Mouse (Mus musculus): ENCODE measurements around the gene Fbxo34.
A peak's percentile ranks its signal among the peaks of the same experiment; 100 is the strongest.
"Not testable (repeated sequence)": the region's sequence is repeated elsewhere in the genome, so short reads cannot be mapped to it uniquely, and the experiment has no call there.

Gene Fbxo34

DNA sequence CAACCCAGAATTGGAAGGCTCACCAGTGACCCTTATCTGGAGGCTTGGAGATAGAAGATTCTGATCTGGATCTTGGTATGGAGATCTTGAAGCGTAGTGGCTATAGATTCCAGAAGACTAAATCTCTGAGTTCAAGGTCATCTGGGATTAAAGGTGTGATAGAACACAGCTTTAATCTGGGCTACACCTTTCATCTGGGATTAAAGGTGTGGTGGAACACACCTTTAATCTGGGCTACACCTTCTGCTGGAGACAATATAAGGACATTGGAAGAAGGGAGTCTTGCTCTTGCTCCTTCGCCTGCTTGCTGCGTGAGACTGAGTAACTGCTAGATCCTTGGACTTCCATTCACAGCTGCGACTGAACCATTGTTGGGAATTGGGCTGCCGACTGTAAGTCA, at the start of gene Fbxo34:
Gene Fbxo34, plus strand, starts transcription at position 301 of the 400 bp plus-strand sequence.
- not testable (repeated sequence) for DNase-seq (ENCODE audit: low spot score in 2 of 2)

DNA sequence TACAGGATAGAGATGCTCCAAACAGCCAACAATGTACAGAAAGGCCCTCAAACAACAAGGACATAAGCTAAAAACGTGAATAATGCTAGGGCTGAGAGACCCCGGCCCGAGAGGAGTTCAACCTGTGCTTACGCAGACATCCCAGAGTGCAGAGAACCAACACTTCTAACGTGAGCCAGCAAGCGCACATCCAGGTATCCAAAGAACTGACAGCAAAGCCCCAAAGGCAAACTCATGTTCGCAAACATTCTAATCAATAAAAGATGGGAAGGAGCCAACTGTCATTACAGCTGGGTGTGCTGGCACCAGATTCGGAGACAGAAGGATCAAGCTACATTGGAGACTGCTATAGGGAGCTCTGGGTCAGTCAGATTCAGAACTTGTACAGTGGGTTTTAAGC, 47.5 kb upstream of the Fbxo34 start:
- DNase-seq (ENCODE audit: low spot score in 2 of 2) = no peak

DNA sequence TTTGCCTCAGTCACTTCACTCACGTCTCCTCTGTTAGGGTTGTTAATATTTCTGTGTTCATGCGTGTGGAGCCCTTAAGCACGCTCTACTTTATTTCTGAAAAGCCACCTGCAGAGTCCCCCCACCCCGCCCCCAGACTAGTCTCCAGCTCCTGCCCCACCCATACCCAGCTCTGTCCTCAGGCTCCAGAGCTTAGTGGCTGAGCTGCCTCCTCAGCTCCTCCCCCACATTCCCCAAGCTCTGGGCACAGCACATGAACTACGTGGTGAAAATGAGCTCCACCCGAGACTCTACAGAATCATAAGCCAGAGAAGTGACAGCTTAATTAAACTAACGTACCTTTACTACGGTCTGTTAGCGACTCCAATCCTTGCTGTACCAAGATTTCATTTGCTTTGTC, 44.2 kb upstream of the Fbxo34 start:
- DNase-seq (ENCODE audit: low spot score in 2 of 2) = no peak

DNA sequence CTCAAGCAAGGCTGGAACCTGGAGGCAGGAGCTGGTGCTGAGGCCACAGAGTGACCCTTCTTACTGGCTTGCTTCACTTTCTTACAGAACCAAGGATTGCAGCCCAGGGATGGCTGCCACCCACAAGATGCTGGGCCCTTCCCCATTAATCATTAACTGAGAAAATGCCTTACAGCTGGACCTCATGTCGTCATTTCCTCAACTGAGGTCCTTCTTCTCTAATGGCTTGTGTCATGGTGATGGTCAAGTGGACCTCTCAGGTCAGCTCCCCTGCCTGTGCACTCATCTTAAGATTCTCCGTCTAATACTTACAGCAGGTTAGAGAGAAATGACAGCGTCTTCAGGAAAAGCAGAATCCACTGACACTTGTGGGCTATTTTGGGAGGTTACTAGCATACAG, 32.9 kb upstream of the Fbxo34 start:
- no peak for DNase-seq (ENCODE audit: low spot score in 2 of 2)

DNA sequence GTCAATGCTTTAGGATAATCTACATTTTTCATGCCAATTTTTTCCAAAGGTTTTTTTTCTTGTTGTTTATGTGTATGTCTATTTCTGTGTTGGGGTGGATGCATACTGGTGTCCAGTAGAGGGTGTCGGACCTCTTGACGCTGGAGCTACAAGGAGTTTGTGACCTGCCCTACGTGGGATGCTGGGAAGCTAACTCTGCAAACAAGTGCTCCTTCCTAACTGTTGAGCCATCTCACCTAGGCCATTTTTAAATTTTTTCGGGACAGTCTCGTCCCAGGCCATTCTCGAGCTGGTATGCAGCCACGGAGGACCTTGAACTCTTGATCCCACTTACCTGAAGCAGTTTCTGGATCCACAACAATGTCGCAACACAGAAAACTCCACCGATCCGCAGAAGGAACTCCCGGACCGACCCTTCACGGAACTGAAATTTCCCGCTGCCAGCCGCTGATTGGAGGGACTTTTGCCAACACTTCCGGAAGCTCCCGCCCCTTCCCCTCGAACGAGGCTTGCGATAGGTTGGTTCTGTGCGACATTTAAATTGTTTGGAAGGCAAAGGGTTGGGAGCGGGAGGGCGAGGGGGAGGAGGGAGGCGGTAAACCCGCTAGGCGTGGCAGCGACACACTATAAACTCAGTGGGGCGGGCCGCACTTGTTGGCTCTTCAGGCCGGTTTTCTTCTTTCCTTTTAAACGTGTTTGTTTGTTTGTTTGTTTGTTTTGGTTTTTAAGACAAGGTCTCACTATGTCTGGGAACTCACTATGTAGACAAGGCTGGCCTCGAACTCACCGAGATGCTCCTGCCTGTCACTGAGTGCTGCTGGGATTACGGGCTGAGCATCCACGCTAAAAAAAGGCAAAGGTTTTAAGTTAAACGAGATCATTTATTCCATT, 32.2 kb upstream of the Fbxo34 start, which contains the start of gene Dlgap5:
Gene Dlgap5, minus strand, starts transcription at position 633 of the 891 bp plus-strand sequence.
- peak; percentile 72 to 82 for DNase-seq (ENCODE audit: low spot score in 2 of 2)

DNA sequence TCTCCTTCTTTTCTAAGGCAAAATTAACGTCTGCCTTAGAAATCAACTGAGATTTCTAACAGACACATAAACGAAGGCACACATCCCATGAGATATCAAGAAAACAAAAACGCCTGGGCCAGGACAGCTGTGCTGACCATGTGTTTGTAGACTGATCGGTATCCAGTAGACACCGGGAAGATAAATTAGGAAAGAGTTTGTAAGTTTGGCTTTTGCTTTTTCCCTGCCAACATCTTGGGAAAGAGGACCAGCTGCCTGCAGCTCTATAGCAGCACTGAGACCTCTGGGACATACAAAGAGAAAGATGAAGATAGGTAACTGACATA, 31.6 kb upstream of the Fbxo34 start:
- DNase-seq (ENCODE audit: low spot score in 2 of 2) = no peak

DNA sequence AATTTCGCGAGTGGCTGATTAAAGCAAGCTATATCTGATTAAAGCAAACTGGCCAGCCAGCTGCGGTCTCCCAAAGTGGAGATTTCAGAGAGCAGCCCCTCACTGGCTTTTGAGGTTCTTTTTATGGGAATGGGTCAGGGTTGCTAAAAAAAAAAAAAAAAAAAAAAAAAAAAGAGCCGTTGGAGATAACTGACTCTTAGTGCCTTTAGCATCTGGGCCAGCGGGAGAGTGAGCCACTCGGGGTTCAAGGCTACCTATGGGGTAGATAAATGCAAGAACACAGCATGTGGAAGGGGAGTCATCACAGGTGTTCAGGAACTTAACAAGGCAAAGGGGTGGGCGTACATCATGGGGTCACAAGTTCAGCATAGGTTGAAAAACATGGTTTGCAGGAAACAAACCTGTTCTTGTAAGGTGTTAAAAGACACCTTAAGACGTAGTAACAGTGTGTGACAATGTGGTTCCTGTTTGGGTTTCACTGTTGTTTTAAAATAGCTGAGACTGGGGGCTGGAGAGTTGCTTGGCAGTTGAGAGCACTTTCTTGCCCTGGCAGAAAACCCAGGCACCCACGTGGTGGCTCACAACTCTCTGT, 31.1 kb upstream of the Fbxo34 start:
- no peak for DNase-seq (ENCODE audit: low spot score in 2 of 2)

DNA sequence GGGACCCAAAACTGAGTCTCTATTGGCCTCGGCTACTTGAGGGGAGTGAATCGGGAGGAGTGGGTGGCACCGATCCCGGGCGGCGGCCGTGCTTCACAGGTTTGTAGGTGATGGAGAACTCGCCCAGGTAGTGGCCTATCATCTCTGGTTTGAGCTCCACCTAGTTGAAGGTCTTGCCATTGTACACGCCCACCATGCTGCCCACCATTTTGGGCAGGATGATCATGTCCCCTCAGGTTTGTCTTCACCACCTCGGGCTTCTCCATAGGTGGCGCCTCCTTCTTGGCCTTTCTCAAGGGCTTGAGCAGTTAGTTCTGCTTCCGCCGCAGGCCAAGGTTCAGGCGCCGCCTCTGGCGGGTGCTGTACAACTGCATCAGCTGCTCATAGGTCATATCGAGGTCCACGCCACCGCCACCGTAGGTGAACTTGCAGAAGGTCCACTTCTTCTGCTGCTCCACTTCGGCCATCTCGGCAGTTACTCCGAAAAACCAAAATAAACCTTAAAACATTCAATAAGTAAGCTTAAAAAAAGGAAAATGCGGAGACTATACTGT, 30.4 kb upstream of the Fbxo34 start:
- DNase-seq (ENCODE audit: low spot score in 2 of 2) = no peak

DNA sequence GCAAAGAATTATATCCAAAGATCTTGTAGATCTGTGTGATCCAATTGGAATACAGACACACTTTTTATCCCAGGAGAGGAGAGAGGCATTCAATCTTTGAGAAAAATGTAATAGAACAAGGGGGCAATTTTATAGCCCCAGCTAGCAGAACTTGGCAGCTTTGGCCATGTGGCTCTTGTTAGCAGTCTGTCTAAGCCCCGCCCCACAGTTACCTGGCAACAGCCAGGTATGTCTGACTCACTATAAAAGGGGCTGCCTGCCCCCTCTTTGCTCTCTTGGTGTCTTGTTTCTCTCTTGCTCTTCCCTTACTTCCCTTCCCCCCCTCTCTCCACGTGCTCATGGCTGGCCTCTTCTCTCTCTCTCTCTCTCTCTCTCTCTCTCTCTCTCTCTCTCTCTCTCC, 28.6 kb upstream of the Fbxo34 start:
- no peak for DNase-seq (ENCODE audit: low spot score in 2 of 2)

DNA sequence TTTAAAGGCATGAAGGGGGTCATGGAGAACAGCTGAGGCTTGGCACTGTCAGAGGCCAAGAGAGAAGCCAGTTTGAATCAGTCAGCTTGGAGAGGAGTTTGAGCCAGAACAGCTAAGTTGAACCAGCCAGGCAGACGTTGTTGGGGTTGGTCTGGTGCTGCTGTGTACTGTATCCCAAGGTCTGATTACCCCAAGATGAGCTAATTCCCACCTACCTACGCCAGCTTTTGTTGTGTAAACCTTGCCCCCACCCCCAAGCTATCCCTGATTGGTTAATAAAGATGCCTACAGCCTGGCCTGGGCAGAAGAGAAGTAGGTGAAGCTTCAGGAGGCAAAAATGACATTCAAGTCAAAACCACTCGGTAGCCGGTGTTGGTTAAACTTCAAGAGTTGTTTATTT, 27.8 kb upstream of the Fbxo34 start:
- no peak for DNase-seq (ENCODE audit: low spot score in 2 of 2)

DNA sequence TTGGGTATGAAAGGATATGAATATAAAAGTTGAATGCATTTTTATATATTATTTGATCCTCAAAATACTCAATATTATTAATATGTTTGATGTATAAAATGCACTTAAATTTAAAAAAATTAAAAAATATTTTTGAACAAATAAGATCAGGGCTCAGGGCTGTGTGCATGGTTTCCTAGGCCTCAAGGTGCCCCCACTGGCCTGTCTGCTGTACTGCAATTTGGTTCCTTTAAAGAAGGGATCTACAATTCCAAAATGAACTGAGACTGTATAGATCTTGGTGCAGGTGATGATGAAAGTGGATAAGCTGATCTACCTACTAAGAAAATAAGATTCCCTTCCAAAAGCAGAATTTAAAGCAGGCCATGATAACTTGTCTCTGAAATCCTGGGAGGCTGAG, 17.2 kb upstream of the Fbxo34 start:
- no peak for DNase-seq (ENCODE audit: low spot score in 2 of 2)

DNA sequence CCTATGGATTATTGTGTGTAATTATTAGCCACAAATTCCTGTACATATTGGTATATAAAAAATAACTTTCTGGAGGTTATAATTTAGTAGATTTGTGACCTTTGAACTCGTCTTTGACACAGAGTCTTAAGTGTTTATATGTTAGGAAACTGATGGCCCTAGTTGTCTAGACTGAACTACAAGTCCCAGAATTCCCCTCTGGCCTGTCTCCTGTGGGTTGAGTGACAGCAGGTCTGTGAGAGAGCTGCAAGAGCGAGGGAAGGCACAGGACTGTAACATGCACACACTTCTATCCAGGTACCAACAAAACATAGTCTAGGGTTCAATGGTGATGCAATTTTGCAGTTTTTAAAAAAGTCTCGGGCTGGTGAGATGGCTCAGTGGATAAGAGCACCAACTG, 11.3 kb upstream of the Fbxo34 start:
- no peak for DNase-seq (ENCODE audit: low spot score in 2 of 2)

DNA sequence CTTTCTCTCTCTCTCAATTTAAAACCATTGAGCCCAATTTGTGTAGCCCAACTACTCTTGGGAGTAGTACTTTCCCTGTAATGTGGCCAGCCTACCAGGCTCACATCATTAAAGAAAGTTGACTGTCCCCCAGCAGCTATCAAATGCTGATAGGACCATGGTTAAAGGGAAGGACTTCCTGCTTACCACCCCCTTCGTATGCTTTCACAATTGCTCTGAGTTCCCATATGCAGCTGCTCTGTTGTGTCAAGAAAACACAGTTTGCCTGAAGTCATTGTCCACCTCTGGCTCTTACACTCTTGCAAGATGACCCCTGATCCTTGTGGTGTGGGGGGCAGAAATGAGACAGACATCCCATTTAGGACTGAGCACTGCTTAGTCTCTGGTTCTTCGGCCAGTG, 5.3 kb upstream of the Fbxo34 start:
- DNase-seq (ENCODE audit: low spot score in 2 of 2) = no peak

DNA sequence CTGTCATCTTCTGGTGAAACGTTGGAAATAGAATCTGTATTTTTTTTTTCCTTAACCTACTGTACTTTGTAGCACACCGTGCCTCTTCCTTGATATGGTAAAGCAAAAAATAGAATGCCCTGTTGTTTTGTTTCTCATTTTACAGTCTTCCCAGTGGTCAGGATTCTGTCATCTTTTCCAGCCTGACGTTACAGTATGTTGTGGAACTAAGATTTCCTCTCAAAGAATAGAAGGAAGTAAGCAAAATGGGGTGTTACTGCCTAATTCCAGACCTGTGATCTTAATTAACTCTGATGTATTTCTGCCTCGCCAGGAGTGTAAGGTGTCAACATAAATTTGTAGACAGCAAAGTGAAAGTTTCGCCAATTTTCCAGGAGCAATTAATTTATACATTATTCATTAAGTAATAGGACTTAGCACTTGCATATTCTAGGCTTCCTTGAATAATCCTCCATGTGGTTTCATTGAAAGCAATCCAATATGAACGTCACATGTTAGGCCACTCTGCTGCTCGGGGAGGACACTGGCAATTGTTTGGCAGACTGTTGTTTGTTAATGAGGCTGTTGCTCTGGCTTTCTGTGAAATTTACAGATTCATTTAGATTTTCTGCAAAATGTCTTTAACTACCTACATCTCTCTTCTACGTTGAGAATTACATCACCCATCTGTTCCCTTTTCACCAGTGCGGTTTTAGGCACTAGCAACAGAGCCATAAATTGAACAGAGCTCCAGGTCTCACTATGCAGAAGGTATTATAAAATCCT, 4.7 kb upstream of the Fbxo34 start:
- no peak for DNase-seq (ENCODE audit: low spot score in 2 of 2)

DNA sequence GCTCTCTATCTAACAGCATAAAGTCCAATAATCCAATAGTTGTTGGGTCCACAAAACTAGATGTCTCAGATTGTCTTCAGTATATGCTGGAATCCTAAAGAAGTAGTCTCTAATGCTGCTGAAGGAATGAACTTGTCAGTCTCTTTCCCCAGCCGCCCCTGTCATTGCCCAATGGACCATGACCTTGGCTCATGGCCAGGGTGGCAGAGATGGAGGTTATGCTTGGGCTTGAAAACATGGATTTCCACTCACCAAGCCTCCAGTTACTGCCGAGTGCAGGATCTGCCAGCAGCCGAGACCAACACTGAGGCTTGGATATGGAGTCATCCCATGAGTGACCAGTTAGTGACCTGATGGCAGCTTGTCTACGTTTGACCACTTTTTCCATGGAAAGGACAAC, 9.3 kb downstream of the Fbxo34 start:
- DNase-seq (ENCODE audit: low spot score in 2 of 2) = no peak

DNA sequence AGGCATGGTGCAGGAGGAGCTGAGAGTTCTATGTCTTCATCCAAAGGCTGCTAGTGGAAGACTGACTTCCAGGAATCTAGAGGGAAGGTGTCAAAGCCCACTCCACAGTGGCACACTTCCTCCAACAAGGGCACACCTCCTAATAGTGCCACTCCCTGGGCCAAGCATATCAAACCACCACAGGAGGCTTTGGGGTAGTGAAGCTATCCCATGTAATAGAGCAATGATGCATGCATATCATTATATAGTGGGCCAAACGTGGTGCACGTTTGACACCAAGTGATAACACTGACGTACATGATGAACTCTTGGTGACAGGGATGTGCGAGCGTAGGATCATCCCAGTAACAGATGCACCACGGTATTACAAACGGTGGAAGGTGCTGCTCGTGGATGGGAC, 11.8 kb downstream of the Fbxo34 start:
- no peak for DNase-seq (ENCODE audit: low spot score in 2 of 2)

DNA sequence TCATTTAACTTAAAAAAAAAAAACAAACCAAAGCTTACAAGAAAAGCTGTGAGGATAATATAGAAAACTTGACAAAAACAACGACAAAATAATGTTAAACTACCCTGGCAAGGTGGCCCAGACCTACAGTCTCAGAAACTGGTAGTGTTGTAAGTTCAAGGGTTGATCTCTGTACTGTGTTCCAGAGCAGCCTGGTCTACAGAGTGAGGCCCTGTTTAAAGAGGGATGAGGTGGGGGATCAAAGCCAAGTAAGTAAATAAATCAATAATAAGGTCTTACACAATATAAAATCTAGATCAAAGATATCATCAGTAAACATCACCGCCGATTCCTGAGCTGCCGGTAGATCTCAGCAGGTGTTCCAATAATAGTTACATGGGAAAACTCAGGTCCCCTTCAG, 12.2 kb downstream of the Fbxo34 start:
- no peak for DNase-seq (ENCODE audit: low spot score in 2 of 2)

DNA sequence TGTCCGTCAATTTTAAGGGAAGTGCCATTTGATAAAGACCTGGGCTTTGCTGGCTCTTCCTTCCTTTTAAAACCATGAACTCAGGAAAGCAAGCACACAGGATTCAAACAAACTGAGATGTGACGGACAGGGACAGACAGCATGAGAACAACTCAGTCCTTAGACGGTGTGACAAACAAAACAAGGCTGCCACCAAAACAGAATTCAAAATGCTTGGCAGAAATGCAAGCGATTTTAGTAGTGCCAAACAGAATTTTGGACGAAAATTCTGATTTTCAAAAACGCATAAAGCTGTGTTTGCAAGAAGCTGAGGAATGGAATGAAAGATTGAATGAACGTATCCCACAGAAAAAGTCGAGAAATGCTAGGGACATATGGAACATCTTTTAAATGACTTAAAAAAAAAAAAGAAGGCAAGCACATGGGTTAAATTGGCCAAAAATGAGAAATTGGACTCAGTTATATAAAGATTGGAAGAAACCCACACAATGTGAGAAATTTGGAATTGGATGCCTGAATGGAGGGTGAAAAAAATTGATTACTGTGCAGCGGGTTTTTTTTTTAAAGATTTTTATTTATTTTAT, 12.7 kb downstream of the Fbxo34 start:
- DNase-seq (ENCODE audit: low spot score in 2 of 2) = no peak

DNA sequence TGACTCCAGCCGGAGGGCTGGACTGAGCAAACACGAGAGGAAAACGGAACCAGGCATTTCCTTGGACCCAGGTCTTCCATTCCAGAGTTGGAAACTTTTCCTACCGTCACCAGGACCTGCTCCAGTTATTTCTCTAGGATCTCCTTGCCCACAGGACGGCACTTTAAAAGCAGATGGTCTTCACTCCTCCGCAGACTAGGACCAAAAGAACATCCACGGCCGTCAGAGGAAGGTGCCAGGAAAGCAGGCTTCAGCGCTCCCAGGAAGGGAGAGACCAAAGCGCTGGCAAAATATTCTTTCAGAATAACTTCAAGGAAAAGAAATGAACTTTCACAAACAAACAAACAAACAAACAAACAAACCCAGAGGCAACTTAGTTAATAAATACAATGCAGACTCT, 14.2 kb downstream of the Fbxo34 start:
- no peak for DNase-seq (ENCODE audit: low spot score in 2 of 2)

DNA sequence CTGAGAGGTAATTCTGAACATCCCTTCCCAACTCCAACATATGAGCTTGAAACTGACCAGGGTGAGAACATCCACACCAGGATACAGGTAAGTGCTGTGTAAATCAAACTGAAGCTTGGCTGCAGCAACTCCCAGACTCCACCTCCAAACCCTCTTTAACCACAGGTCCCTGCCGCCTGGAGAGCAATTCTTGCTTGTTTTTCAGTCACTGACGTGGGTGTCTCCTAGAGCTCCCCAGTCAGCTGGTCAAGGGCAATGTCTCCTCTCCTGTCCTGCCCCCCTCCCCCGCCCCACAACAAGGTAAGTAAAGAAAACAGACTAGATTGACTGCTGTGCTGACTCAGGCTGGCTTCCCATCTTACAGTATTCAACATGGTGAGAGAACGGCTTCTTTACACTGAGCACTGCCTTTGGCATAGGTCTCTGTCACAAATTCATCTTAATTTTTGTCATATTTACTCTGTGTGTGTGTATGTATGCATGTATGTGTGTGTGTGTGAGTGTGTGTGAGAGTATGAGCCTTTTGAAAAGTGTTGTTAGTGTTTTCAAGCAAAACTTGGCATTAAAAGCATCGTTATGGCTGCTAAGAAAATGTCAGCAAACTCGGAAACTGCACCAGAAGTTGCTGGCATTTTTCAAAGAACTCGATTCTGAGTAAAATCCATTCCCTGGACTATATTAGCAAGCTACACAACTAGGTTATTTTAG, 15.4 kb downstream of the Fbxo34 start:
- no peak for DNase-seq (ENCODE audit: low spot score in 2 of 2)

DNA sequence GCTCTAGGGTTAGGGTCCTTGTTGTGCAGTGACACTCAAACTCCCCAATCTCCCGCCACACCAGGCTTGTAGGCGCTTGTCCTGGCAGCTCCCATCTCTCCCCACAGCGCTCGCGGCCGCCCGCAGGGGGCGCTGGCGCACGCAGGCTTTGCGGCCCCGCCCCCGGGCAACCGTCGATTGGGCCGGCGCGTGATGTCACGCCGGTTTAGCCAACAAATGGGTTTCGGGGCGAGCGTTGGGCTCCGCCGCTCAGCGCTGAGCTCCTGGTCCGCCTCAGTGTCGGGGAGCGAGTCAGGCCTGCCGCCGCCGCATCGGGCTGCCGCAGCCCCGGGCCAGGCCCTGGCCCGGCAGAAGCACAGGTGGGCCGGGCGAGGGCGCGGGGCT, 22.1 kb downstream of the Fbxo34 start:
- peak; percentile 96 to 97 for DNase-seq (ENCODE audit: low spot score in 2 of 2)
